Mouse (Mus musculus): ENCODE measurements around the gene Mmadhc.

Gene Mmadhc

GRCm38 (mm10) chr2:50296109-50296986 is at the start of gene Mmadhc:
Gene Mmadhc (minus strand): TSS chr2:50296801.
- peak; percentile 96 for DNase-seq

GRCm38 (mm10) chr2:50343598-50343997 is 47.0 kb upstream of the Mmadhc start:
- DNase-seq, result no peak

GRCm38 (mm10) chr2:50339061-50339460 is 42.5 kb upstream of the Mmadhc start:
- no peak for DNase-seq

- DNase-seq, result no peak
Observed at GRCm38 (mm10) chr2:50337596-50337995, 41.0 kb upstream of the Mmadhc start.

GRCm38 (mm10) chr2:50331716-50332270 is 35.2 kb upstream of the Mmadhc start:
- DNase-seq, result no peak

GRCm38 (mm10) chr2:50328181-50328580 is 31.6 kb upstream of the Mmadhc start:
- no peak for DNase-seq

GRCm38 (mm10) chr2:50324799-50325198 is 28.2 kb upstream of the Mmadhc start:
- DNase-seq, result no peak

- DNase-seq, result peak in 1 of 2 experiments; percentile 63
Observed at GRCm38 (mm10) chr2:50306663-50307320, 10.2 kb upstream of the Mmadhc start.

- DNase-seq, result no peak
Observed at GRCm38 (mm10) chr2:50304824-50305577, 8.4 kb upstream of the Mmadhc start.

- DNase-seq, result no peak
Observed at GRCm38 (mm10) chr2:50296987-50297350, 368 bp upstream of the Mmadhc start.

- DNase-seq, result no peak
Observed at GRCm38 (mm10) chr2:50295562-50295961, 1.0 kb downstream of the Mmadhc start.

GRCm38 (mm10) chr2:50294084-50294483 is 2.5 kb downstream of the Mmadhc start:
- no peak for DNase-seq

GRCm38 (mm10) chr2:50293572-50293971 is 3.0 kb downstream of the Mmadhc start:
- DNase-seq, result no peak

- no peak for DNase-seq
Observed at GRCm38 (mm10) chr2:50291901-50292300, 4.7 kb downstream of the Mmadhc start.

- no peak for DNase-seq
Observed at GRCm38 (mm10) chr2:50290754-50291153, 5.8 kb downstream of the Mmadhc start.

- DNase-seq, result no peak
Observed at GRCm38 (mm10) chr2:50284781-50285180, 11.8 kb downstream of the Mmadhc start.

- no peak for DNase-seq
Observed at GRCm38 (mm10) chr2:50284040-50284439, 12.6 kb downstream of the Mmadhc start.

GRCm38 (mm10) chr2:50276715-50277114 is 19.9 kb downstream of the Mmadhc start:
- no peak for DNase-seq

- no peak for DNase-seq
Observed at GRCm38 (mm10) chr2:50273415-50273814, 23.2 kb downstream of the Mmadhc start.

- no peak for DNase-seq
Observed at GRCm38 (mm10) chr2:50272165-50272564, 24.4 kb downstream of the Mmadhc start.

- no peak for DNase-seq
Observed at GRCm38 (mm10) chr2:50268514-50268913, 28.1 kb downstream of the Mmadhc start.

GRCm38 (mm10) chr2:50267046-50267445 is 29.6 kb downstream of the Mmadhc start:
- no peak for DNase-seq

- no peak for DNase-seq
Observed at GRCm38 (mm10) chr2:50265215-50265785, 31.3 kb downstream of the Mmadhc start.

Data from lung, postnatal 4 days (tissue).